Mouse (Mus musculus) thymus, adult 2 months (tissue): Measurements from ENCODE around the gene Kif1a. TPM values are rescaled to one million over a fixed set of nuclear protein-coding genes. Genes with fewer than 3 reads are reported as not detected.

Source experiments
- DNase-seq: peaks from one replicate; pipeline ENCODE4 v3.0.0; 2021
- H3K27ac ChIP-seq: fragments of 200-500 bp; 2 replicates; pipeline ENCODE4 v1.5.1; 2012; ENCODE audit warnings: low read length, control low read depth; ENCODE audit not compliant: control insufficient read depth, insufficient read depth
- H3K27me3 ChIP-seq: fragments of 200-500 bp; 2 replicates; pipeline ENCODE4 v1.6.1; 2012; ENCODE audit warnings: mild to moderate bottlenecking, low read length, moderate library complexity, mixed read lengths; ENCODE audit not compliant: control insufficient read depth, insufficient read depth
- H3K36me3 ChIP-seq: fragments of 200-500 bp; 2 replicates; pipeline ENCODE4 v1.6.1; 2012; ENCODE audit warnings: mild to moderate bottlenecking, low read length, moderate library complexity; ENCODE audit not compliant: control insufficient read depth, insufficient read depth
- H3K4me1 ChIP-seq: fragments of 200-500 bp; replicated peaks from 2 replicates; pipeline ENCODE4 v1.6.1; 2012; ENCODE audit warnings: low read length; ENCODE audit not compliant: control insufficient read depth, insufficient read depth
- H3K4me3 ChIP-seq: fragments of 200-500 bp; 2 replicates; pipeline ENCODE4 v1.5.1; 2012; ENCODE audit warnings: mild to moderate bottlenecking, low read length, control low read depth, moderate library complexity; ENCODE audit not compliant: control insufficient read depth, insufficient read depth
- CTCF ChIP-seq: fragments of 200-500 bp; IDR thresholded peaks from 2 replicates; pipeline ENCODE4 v1.5.1; 2012; ENCODE audit warnings: mild to moderate bottlenecking, control low read depth, low read length, moderate library complexity, borderline replicate concordance; ENCODE audit not compliant: control insufficient read depth, poor library complexity, insufficient read depth; ENCODE audit errors: extremely low read depth
- POLR2A ChIP-seq: fragments of 200-500 bp; IDR thresholded peaks from 2 replicates; pipeline ENCODE4 v1.6.1; 2012; ENCODE audit warnings: mild to moderate bottlenecking, low read length, control low read depth, moderate library complexity; ENCODE audit not compliant: control insufficient read depth, poor library complexity, insufficient read depth; ENCODE audit errors: extremely low read depth
- WGBS: fragments of 180-500 bp; shearing (Covaris S2); methylation state at CpG from one replicate; pipeline ENCODE4 v1.1.7; 2018; 5-methylcytosine and 5-hydroxymethylcytosine counted together
- polyA plus RNA-seq: library from polyadenylated mRNA; depleted of rRNA; stranded (reverse); fragments of >200 nt; gene quantifications from 2 replicates; pipeline ENCODE4 v1.2.3, GENCODE M21; 2012

Gene Kif1a
- polyA plus RNA-seq, 1 experiment: 2.0 TPM

DNA sequence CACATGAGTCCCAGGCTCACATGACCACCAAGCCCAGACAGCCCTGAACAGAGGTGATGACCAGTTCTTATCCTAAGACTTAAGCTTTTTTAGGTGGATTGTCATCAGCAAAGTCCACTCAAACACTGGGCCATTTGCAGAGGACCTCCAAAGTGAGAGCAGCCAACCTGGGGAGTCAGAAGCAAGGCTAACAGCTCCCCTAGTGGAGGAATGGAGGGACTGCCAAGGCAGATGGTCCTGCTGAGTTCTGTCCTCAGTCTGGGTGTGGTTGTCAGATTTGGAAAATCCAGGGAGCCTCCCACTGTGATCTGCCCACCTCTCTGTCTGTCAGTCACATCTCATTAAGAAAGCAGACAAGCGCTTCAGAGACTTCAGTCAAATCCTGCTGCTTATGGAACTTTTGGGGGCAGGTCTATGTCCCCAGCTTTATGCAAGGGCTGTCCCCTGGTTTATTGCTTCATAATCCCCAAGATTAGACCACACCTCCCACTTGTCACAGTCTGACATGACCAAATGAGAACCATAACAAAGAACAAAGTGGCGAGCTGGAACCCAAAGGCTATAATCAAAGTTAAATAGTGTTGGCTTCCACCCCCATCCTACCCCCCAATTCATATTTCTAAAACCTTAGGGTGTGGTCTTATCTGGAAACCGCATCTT is 20.7 kb downstream of the Kif1a start:
- Histone ChIP-seq H3K27ac (no peak overlapping the region), H3K27me3 (no peaks in the 10 kb centered on the region), H3K4me3 (no peak overlapping the region), H3K4me1 (no peaks in the 10 kb centered on the region), H3K36me3 (no peaks in the 10 kb centered on the region)
- DNase-seq: peak; percentile 28
- TF ChIP-seq POLR2A (no peak), CTCF (no peak)
- 81% methylated on average over 3 of the region's 3 CpGs for WGBS

DNA sequence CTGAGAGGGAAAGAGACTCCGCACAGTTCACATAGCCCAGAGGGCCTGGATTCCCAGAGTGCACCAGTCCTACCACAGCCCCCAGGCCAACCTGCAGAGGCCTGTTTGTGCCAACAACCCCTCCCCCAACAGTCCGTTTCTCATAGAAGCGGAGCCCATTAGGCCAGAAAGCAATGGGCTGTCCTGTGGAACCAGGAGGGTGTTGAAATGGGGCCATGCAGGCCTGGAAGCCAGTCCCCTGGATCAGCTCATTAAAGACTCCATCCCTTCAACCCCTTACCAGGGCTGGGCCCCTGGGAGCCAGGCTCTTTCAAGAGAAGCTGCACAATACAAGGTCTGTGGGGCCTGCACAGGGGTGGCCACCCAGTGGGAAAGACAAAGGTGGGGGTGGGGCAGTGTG is 22.1 kb downstream of the Kif1a start:
- no peak for TF ChIP-seq CTCF
- no peak for TF ChIP-seq POLR2A
- no peak overlapping the region for H3K27ac ChIP-seq
- H3K36me3 ChIP-seq: no peaks in the 10 kb centered on the region
- no peaks in the 10 kb centered on the region for H3K27me3 ChIP-seq
- no peak overlapping the region for H3K4me3 ChIP-seq
- 97% methylated on average over 3 of the region's 3 CpGs for WGBS
- DNase-seq: no peak
- no peaks in the 10 kb centered on the region for H3K4me1 ChIP-seq

DNA sequence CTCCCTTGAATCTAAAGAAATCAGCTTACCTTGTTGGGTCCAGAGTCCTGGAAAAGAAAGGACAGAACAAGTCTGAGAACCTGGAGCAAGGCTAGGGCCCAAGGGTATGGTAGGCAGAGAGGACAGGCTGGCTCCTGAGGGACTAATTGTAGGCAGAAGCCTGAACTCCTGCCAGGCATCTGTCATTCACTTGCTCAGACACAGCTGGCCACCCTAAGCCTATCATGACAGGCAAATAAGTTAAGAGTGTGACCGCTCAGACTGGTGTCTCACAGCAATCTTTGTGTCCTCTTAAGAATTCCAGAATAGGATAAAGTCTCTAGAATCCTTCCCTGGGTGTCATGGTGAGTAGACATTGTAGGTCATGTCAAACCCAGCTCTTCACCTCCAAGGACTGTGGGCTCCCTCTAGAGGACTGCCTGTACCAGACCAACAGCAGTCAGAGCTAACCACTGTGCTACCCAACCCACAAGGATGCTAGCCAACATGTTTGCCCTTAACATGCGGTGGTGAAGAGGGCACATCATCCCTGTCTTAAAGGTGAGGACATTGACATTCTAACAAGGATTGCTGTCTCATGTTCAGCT is 29.4 kb downstream of the Kif1a start:
- DNase-seq: no peak
- WGBS: 98% methylated on average over 2 of the region's 2 CpGs
- no peaks in the 10 kb centered on the region; the same call in 1 of the 2 replicates for H3K27me3 ChIP-seq

DNA sequence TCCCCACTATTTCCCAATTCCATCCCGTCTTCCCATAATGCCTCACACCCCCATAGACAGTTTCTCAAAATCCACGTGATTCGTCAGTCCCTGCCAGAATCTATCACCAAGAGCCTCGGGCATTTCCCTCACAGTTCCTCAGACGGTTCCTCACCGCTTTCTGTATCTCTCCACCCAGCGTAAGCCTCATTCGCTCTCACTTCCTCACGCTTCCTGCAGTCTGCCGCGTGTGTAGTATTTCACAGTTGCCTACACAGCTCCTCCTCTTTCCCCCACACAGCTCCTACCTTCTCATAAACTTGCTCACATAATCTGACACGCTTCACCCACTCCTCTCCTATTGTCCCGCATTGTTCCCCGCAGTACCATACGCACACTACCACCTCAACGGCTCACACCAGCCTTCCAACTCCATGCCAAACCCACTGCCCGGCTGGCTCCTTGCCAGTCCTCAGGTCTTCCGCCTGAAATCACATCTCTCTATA is 30.2 kb downstream of the Kif1a start:
- H3K36me3 ChIP-seq: no peaks in the 10 kb centered on the region
- DNase-seq: no peak
- TF ChIP-seq CTCF (no peak), POLR2A (no peak)
- no peak overlapping the region for H3K4me3 ChIP-seq
- H3K27me3 ChIP-seq: no peaks in the 10 kb centered on the region; the same call in 1 of the 2 replicates
- no peak overlapping the region for H3K27ac ChIP-seq
- WGBS: 23% methylated on average over 18 of the region's 18 CpGs
- no peaks in the 10 kb centered on the region for H3K4me1 ChIP-seq

More for the DNA sequence above, 29.4 kb downstream of the Kif1a start:
- H3K4me1 ChIP-seq: no peaks in the 10 kb centered on the region
- TF ChIP-seq CTCF: no peak
- TF ChIP-seq POLR2A: no peak
- H3K36me3 ChIP-seq: no peaks in the 10 kb centered on the region
- H3K4me3 ChIP-seq: no peak overlapping the region
- no peak overlapping the region for H3K27ac ChIP-seq

DNA sequence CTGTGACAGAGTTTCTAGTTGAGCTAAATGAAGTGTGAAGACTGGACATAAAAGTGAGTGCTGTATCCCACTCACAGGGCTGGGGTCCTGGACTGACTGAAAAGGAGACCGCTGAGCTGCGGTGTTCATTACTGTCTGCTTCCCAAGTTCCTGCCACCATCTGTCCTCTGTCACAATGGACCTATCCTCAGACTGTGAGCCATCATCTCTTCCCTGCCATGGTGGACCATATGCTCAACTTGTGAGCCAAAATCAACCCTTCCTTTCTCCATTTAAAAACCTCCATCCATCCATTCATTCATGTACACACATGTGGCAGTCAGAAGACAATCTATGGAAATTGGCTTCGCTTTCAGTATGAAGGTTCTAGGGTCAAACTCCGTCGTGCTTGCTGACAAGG is 30.9 kb downstream of the Kif1a start:
- H3K27ac ChIP-seq: no peak overlapping the region
- H3K36me3 ChIP-seq: no peaks in the 10 kb centered on the region
- H3K4me3 ChIP-seq: no peak overlapping the region
- DNase-seq: no peak
- TF ChIP-seq POLR2A (no peak), CTCF (no peak)
- no peaks in the 10 kb centered on the region for H3K4me1 ChIP-seq
- H3K27me3 ChIP-seq: no peaks in the 10 kb centered on the region; the same call in 1 of the 2 replicates
- whole genome bisulfite sequencing: 70% methylated on average over 5 of the region's 5 CpGs

DNA sequence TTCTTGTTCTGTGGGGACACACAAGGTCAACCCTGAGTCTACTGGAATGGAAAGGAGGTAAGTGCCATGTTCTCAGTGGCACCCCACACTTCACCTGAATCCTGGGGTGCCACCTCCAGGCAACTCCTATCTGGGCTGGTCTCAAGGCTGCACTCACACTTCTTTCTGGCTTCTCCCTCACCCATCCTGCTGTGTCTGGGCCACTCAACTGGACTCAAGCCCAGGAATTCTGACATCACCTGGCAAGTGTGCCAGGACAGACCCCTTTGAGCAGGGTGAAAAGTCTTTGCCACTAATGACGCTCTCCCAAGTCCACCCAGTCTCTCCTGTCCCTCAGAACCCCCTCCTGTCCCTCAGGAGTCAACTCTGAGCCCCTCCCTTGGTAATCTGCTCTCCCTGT is 33.2 kb downstream of the Kif1a start:
- Histone ChIP-seq H3K27me3 (no peaks in the 10 kb centered on the region; the same call in 1 of the 2 replicates), H3K4me3 (no peak overlapping the region), H3K4me1 (no peaks in the 10 kb centered on the region), H3K36me3 (no peaks in the 10 kb centered on the region), H3K27ac (no peak overlapping the region)
- 96% methylated on average over 1 of the region's 1 CpGs for WGBS
- DNase-seq: no peak
- TF ChIP-seq CTCF (no peak), POLR2A (no peak)

DNA sequence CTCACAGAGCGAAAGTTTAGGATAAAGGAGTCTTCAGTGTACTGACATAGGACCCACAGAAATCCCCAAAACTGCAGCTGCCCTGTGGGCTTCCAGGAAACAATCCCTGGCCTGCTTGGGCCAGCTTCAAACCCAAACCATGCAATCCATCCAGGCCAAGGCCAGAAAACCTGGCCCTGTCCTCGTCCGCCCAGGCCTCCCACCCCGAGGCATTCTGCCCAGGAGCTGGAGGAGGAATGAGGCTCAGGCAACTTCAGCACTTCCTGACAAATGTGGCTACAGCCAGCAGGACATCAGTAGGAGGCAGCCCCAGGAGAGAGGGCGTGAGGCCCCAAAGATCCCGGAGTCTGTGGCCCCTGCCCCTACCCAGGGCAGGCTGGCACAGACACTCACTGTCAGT is 36.1 kb downstream of the Kif1a start:
- no peak overlapping the region for H3K4me3 ChIP-seq
- no peak overlapping the region for H3K27ac ChIP-seq
- no peaks in the 10 kb centered on the region for H3K4me1 ChIP-seq
- TF ChIP-seq POLR2A (no peak), CTCF (no peak)
- 83% methylated on average over 6 of the region's 6 CpGs for WGBS
- H3K27me3 ChIP-seq: no peaks in the 10 kb centered on the region
- no peak for DNase-seq
- no peaks in the 10 kb centered on the region for H3K36me3 ChIP-seq
